Mouse (Mus musculus): ENCODE results near the gene Gpatch11.

- TF ChIP-seq CTCF (IDR thresholded peaks at IDR 0.05; ENCODE audit: low read depth, low read length), result no peak
- TF ChIP-seq TAL1 (conservative IDR thresholded peaks at IDR 0.05; ENCODE audit: low read depth, low read length), result no peak
- TF ChIP-seq GATA1 (IDR thresholded peaks at IDR 0.05; ENCODE audit: borderline replicate concordance, low read length), result no peak
- TF ChIP-seq POLR2AphosphoS5 (IDR thresholded peaks at IDR 0.05; ENCODE audit: insufficient replicate concordance, low read depth, low read length), result no peak
- TF ChIP-seq GATA2 (IDR thresholded peaks at IDR 0.05; ENCODE audit: borderline replicate concordance, low read depth, low read length), result no peak
Measured at GRCm38 (mm10) chr17:78895394-78895793, 60.0 kb downstream of the Gpatch11 start.
